Mouse (Mus musculus) heart, embryonic 14.5 days (tissue): ENCODE data around the gene Kif3c. TPM values are rescaled to one million over a fixed set of nuclear protein-coding genes. Genes with fewer than 3 reads are reported as not detected.
A peak's percentile ranks its signal among the peaks of the same experiment; 100 is the strongest.

Experiments used
- ATAC-seq: fragments of 200-750 bp; cut with Nextera tagmentation; 2 replicates; pipeline ENCODE4 v1.8.0; 2017; ENCODE audit warnings: low read depth, moderate TSS enrichment; ENCODE audit not compliant: insufficient number of reproducible peaks, insufficient read depth, low FRiP score
- H3K27ac ChIP-seq, 2 experiments: fragments of 200-500 bp in 1 of 2; fragments of 300-500 bp in 1 of 2; sonication (generic) in 1 of 2; replicated peaks in 1 of 2; 2 replicates each; pipeline ENCODE4 v1.5.1; 2012 to 2014; ENCODE audit warnings: low read depth in 2 of 2, low read length in 2 of 2, control low read depth in 1 of 2, mild to moderate bottlenecking in 1 of 2, mixed read lengths in 1 of 2; ENCODE audit not compliant: control insufficient read depth in 1 of 2, insufficient read depth in 1 of 2
- H3K27me3 ChIP-seq: fragments of 300-500 bp; sonication (generic); 2 replicates; pipeline ENCODE4 v1.6.1; 2014; ENCODE audit warnings: mild to moderate bottlenecking, low read length, control low read depth; ENCODE audit not compliant: control insufficient read depth, insufficient read depth
- H3K36me3 ChIP-seq: fragments of 300-500 bp; sonication (generic); 2 replicates; pipeline ENCODE4 v1.6.1; 2014; ENCODE audit warnings: mild to moderate bottlenecking, control low read depth, low read length, mixed read lengths; ENCODE audit not compliant: control insufficient read depth, insufficient read depth
- H3K4me1 ChIP-seq, 2 experiments: fragments of 200-500 bp in 1 of 2; fragments of 300-500 bp in 1 of 2; sonication (generic) in 1 of 2; 2 replicates each; pipeline ENCODE4 v1.6.1; 2012 to 2014; ENCODE audit warnings: low read length in 2 of 2, control low read depth in 1 of 2, mixed read lengths in 1 of 2; ENCODE audit not compliant: control insufficient read depth in 2 of 2, insufficient read depth in 2 of 2
- H3K4me2 ChIP-seq: fragments of 300-500 bp; sonication (generic); 2 replicates; pipeline ENCODE4 v1.6.1; 2014; ENCODE audit warnings: mild to moderate bottlenecking, low read length
- H3K4me3 ChIP-seq, 2 experiments: fragments of 200-500 bp in 1 of 2; fragments of 300-500 bp in 1 of 2; sonication (generic) in 1 of 2; 2 replicates each; pipeline ENCODE4 v1.5.1; 2012 to 2014; ENCODE audit warnings: low read length in 2 of 2, mild to moderate bottlenecking in 2 of 2, control low read depth in 1 of 2, low read depth in 1 of 2, moderate library complexity in 1 of 2; ENCODE audit not compliant: control insufficient read depth in 1 of 2, insufficient read depth in 1 of 2
- H3K9ac ChIP-seq: fragments of 300-500 bp; sonication (generic); 2 replicates; pipeline ENCODE4 v1.6.1; 2014; ENCODE audit warnings: mild to moderate bottlenecking, low read length
- H3K9me3 ChIP-seq: fragments of 300-500 bp; sonication (generic); 2 replicates; pipeline ENCODE4 v1.6.1; 2016; ENCODE audit warnings: low read length, control low read depth; ENCODE audit not compliant: control insufficient read depth
- WGBS: fragments of 180-500 bp; shearing (Covaris S2); extraction: QIAGEN DNeasy Blood & Tissue Kit; methylation state at CpG from one replicate; pipeline ENCODE4 v1.1.7; 2014; 5-methylcytosine and 5-hydroxymethylcytosine counted together
- polyA plus RNA-seq: library from polyadenylated mRNA; unstranded; fragments of >200 nt; fragmentation: Nextera tagmentation; extraction: Ambion mirVana; gene quantifications from 2 replicates; pipeline ENCODE4 v1.2.1, GENCODE M21; 2014

Kif3c gene
- polyA plus RNA-seq, 1 experiment from 2014 or later: 5.0 TPM

- H3K9ac ChIP-seq: peak overlapping the region; percentile 38; the same call in 1 of the 2 replicates
These were observed 8.1 kb upstream of the Kif3c start for GRCm38 (mm10) chr12:3356824-3357223.

GRCm38 (mm10) chr12:3359302-3359701 lies 5.6 kb upstream of the Kif3c start:
- Histone ChIP-seq H3K27ac (no peak overlapping the region), H3K9ac (no peak overlapping the region), H3K9me3 (0 out of 2 replicates have a peak, but pooled peaks cover 2% of the 10 kb centered on the region), H3K27me3 (no peaks in the 10 kb centered on the region), H3K36me3 (no peaks in the 10 kb centered on the region), H3K4me3 (no peak overlapping the region), H3K4me2 (peak overlapping the region; percentile 30; the same call in 1 of the 2 replicates), H3K4me1 (0 out of 4 replicates have a peak, but pooled peaks cover 0 to 2% of the 10 kb centered on the region in 2 experiments)
- WGBS: 20% methylated on average over 3 of the region's 3 CpGs
- ATAC-seq: no peak

More at GRCm38 (mm10) chr12:3356824-3357223, 8.1 kb upstream of the Kif3c start:
- ATAC-seq: no peak
- H3K4me3 ChIP-seq: peak overlapping the region; percentile 11 to 45
- no peaks in the 10 kb centered on the region for H3K36me3 ChIP-seq
- peak overlapping the region; percentile 50 for H3K4me2 ChIP-seq
- H3K27me3 ChIP-seq: no peaks in the 10 kb centered on the region
- WGBS: 51% methylated on average over 16 of the region's 16 CpGs
- 0 out of 4 replicates have a peak, but pooled peaks cover 0 to 2% of the 10 kb centered on the region in 2 experiments for H3K4me1 ChIP-seq
- H3K9me3 ChIP-seq: 0 out of 2 replicates have a peak, but pooled peaks cover 2% of the 10 kb centered on the region
- no peak overlapping the region for H3K27ac ChIP-seq

GRCm38 (mm10) chr12:3360043-3360442 lies 4.9 kb upstream of the Kif3c start:
- H3K36me3 ChIP-seq: no peaks in the 10 kb centered on the region
- H3K4me1 ChIP-seq: peaks cover 2% of the 10 kb centered on the region in 2 experiments; a peak in 1 of 4 replicates
- H3K4me2 ChIP-seq: no peak overlapping the region
- no peak for ATAC-seq
- H3K27me3 ChIP-seq: no peaks in the 10 kb centered on the region
- no peak overlapping the region for H3K27ac ChIP-seq
- no peak overlapping the region for H3K9ac ChIP-seq
- H3K9me3 ChIP-seq: 0 out of 2 replicates have a peak, but pooled peaks cover 2% of the 10 kb centered on the region
- H3K4me3 ChIP-seq: no peak overlapping the region
- 86% methylated on average over 2 of the region's 2 CpGs for WGBS

- H3K27me3 ChIP-seq: no peaks in the 10 kb centered on the region
- H3K4me3 ChIP-seq: no peak overlapping the region
- no peak for ATAC-seq
- no peaks in the 10 kb centered on the region for H3K36me3 ChIP-seq
- H3K27ac ChIP-seq: no peak overlapping the region
- 91% methylated on average over 5 of the region's 5 CpGs for WGBS
- H3K4me2 ChIP-seq: no peak overlapping the region
- H3K9ac ChIP-seq: no peak overlapping the region
- H3K4me1 ChIP-seq: peaks cover 7 to 9% of the 10 kb centered on the region in 2 experiments; a peak in 3 of 4 replicates
- H3K9me3 ChIP-seq: no peaks in the 10 kb centered on the region
These were observed 856 bp upstream of the Kif3c start for GRCm38 (mm10) chr12:3364076-3364475.

GRCm38 (mm10) chr12:3365449-3366189 lies 687 bp downstream of the Kif3c start:
- H3K4me1 ChIP-seq: peaks cover 7 to 13% of the 10 kb centered on the region in 2 experiments; a peak in 3 of 4 replicates
- H3K9ac ChIP-seq: peak overlapping the region; percentile 78
- H3K4me3 ChIP-seq: peak overlapping the region; percentile 81 to 84
- 5% methylated on average over 30 of the region's 31 CpGs for WGBS
- H3K27me3 ChIP-seq: no peaks in the 10 kb centered on the region
- H3K36me3 ChIP-seq: no peaks in the 10 kb centered on the region
- ATAC-seq: peak; percentile 19; the same call in 1 of the 2 replicates
- H3K27ac ChIP-seq: peak overlapping the region; percentile 22 to 52; a peak in 2 of 4 replicates
- H3K4me2 ChIP-seq: peak overlapping the region; percentile 71
- H3K9me3 ChIP-seq: no peaks in the 10 kb centered on the region

- 67% methylated on average over 22 of the region's 22 CpGs for WGBS
- no peak for ATAC-seq
- Histone ChIP-seq H3K27ac (no peak overlapping the region), H3K4me3 (peak overlapping the region; percentile 81 to 84), H3K36me3 (no peaks in the 10 kb centered on the region), H3K4me1 (peaks cover 11 to 20% of the 10 kb centered on the region in 2 experiments), H3K27me3 (no peaks in the 10 kb centered on the region), H3K9me3 (no peaks in the 10 kb centered on the region), H3K4me2 (peak overlapping the region; percentile 71), H3K9ac (peak overlapping the region; percentile 78; the same call in 1 of the 2 replicates)
These were observed 1.4 kb downstream of the Kif3c start for GRCm38 (mm10) chr12:3366190-3366956.

GRCm38 (mm10) chr12:3366957-3367260 lies 2.0 kb downstream of the Kif3c start:
- Histone ChIP-seq H3K4me1 (peaks cover 13 to 24% of the 10 kb centered on the region in 2 experiments), H3K36me3 (no peaks in the 10 kb centered on the region), H3K9ac (no peak overlapping the region), H3K27ac (no peak overlapping the region), H3K4me3 (no peak overlapping the region), H3K27me3 (no peaks in the 10 kb centered on the region), H3K4me2 (no peak overlapping the region), H3K9me3 (no peaks in the 10 kb centered on the region)
- WGBS: 90% methylated on average over 14 of the region's 14 CpGs
- ATAC-seq: no peak
